Mouse (Mus musculus): ENCODE measurements around the gene Snx8. TPM values are rescaled to one million over a fixed set of nuclear protein-coding genes. Genes with fewer than 3 reads are reported as not detected.
"Not testable (repeated sequence)": the region's sequence is repeated elsewhere in the genome, so short reads cannot be mapped to it uniquely, and the experiment has no call there.

The Snx8 gene
- total and polyA plus RNA-seq, 3 experiments = 10.5 to 15.8 (median 12.0) TPM

GRCm38 (mm10) chr5:140371671-140372070, 17.4 kb downstream of the Snx8 start:
- TF ChIP-seq POLR2A (IDR thresholded peaks at IDR 0.05; ENCODE audit: insufficient read depth, low read depth, low read length) (no peak), EP300 (IDR thresholded peaks at IDR 0.05; ENCODE audit: insufficient read depth, low read depth, low read length) (no peak), CTCF (IDR thresholded peaks at IDR 0.05) (no peak)
- intact Hi-C loops (cut with DNase I) = no loop called here
- H3K4me3 ChIP-seq = no peak overlapping the region
- peaks cover 8% of the 10 kb centered on the region for H3K4me1 ChIP-seq (ENCODE audit: control insufficient read depth, insufficient read depth, low read length)
- WGBS = 91% methylated on average over 3 of the region's 3 CpGs
- no peaks in the 10 kb centered on the region for H3K27me3 ChIP-seq (ENCODE audit: control insufficient read depth, insufficient read depth, low read length)
- no peaks in the 10 kb centered on the region for H3K36me3 ChIP-seq (ENCODE audit: control insufficient read depth, insufficient read depth, low read length)
- no peak for DNase-seq
- H3K9ac ChIP-seq (ENCODE audit: low read depth, low read length) = no peak overlapping the region
- no peak overlapping the region; the same call in 1 of the 2 replicates for H3K27ac ChIP-seq
- H3K79me2 ChIP-seq (replicated peaks; ENCODE audit: control insufficient read depth, insufficient read depth, low read length) = peaks cover 3% of the 10 kb centered on the region; the same call in 1 of the 2 replicates

- 33% methylated on average over 6 of the region's 6 CpGs for WGBS
- Histone ChIP-seq H3K79me2 (replicated peaks; ENCODE audit: control insufficient read depth, insufficient read depth, low read length) (peaks cover 3% of the 10 kb centered on the region; the same call in 1 of the 2 replicates), H3K4me1 (ENCODE audit: control insufficient read depth, insufficient read depth, low read length) (peaks cover 8% of the 10 kb centered on the region), H3K4me3 (no peak overlapping the region), H3K27ac (peak overlapping the region; percentile 45; the same call in 1 of the 2 replicates), H3K9ac (ENCODE audit: low read depth, low read length) (no peak overlapping the region), H3K36me3 (ENCODE audit: control insufficient read depth, insufficient read depth, low read length) (no peaks in the 10 kb centered on the region), H3K27me3 (ENCODE audit: control insufficient read depth, insufficient read depth, low read length) (no peaks in the 10 kb centered on the region)
- TF ChIP-seq POLR2A (IDR thresholded peaks at IDR 0.05; ENCODE audit: insufficient read depth, low read depth, low read length) = no peak
- TF ChIP-seq CTCF (IDR thresholded peaks at IDR 0.05) = no peak
- TF ChIP-seq EP300 (IDR thresholded peaks at IDR 0.05; ENCODE audit: insufficient read depth, low read depth, low read length) = no peak
- intact Hi-C loops (cut with DNase I) = no loop called here
- peak; percentile 47 to 57 for DNase-seq
Measured at GRCm38 (mm10) chr5:140370446-140371254, 18.4 kb downstream of the Snx8 start.

GRCm38 (mm10) chr5:140369466-140369865, 19.6 kb downstream of the Snx8 start:
- no peaks in the 10 kb centered on the region for H3K36me3 ChIP-seq (ENCODE audit: control insufficient read depth, insufficient read depth, low read length)
- intact Hi-C loops (cut with DNase I) = no loop called here
- DNase-seq = no peak
- no peak overlapping the region for H3K4me3 ChIP-seq
- H3K9ac ChIP-seq (ENCODE audit: low read depth, low read length) = no peak overlapping the region
- no peak overlapping the region for H3K27ac ChIP-seq
- TF ChIP-seq CTCF (IDR thresholded peaks at IDR 0.05) = no peak
- H3K27me3 ChIP-seq (ENCODE audit: control insufficient read depth, insufficient read depth, low read length) = no peaks in the 10 kb centered on the region
- 83% methylated on average over 2 of the region's 2 CpGs for WGBS
- H3K79me2 ChIP-seq (replicated peaks; ENCODE audit: control insufficient read depth, insufficient read depth, low read length) = peaks cover 3% of the 10 kb centered on the region; the same call in 1 of the 2 replicates
- H3K4me1 ChIP-seq (ENCODE audit: control insufficient read depth, insufficient read depth, low read length) = peaks cover 8% of the 10 kb centered on the region

- H3K4me3 ChIP-seq = no peak overlapping the region
- 94% methylated on average over 4 of the region's 4 CpGs for WGBS
- no peak for DNase-seq
- peaks cover 1% of the 10 kb centered on the region; the same call in 1 of the 2 replicates for H3K79me2 ChIP-seq (replicated peaks; ENCODE audit: control insufficient read depth, insufficient read depth, low read length)
- no peak overlapping the region for H3K9ac ChIP-seq (ENCODE audit: low read depth, low read length)
- peaks cover 8% of the 10 kb centered on the region for H3K4me1 ChIP-seq (ENCODE audit: control insufficient read depth, insufficient read depth, low read length)
- no peak overlapping the region for H3K27ac ChIP-seq
- no peaks in the 10 kb centered on the region for H3K36me3 ChIP-seq (ENCODE audit: control insufficient read depth, insufficient read depth, low read length)
- H3K27me3 ChIP-seq (ENCODE audit: control insufficient read depth, insufficient read depth, low read length) = no peaks in the 10 kb centered on the region
- TF ChIP-seq POLR2A (IDR thresholded peaks at IDR 0.05; ENCODE audit: insufficient read depth, low read depth, low read length) (no peak), CTCF (IDR thresholded peaks at IDR 0.05) (no peak), EP300 (IDR thresholded peaks at IDR 0.05; ENCODE audit: insufficient read depth, low read depth, low read length) (no peak)
- intact Hi-C loops (cut with DNase I) = no loop called here
Measured at GRCm38 (mm10) chr5:140368926-140369325, 20.1 kb downstream of the Snx8 start.

GRCm38 (mm10) chr5:140368126-140368525, 20.9 kb downstream of the Snx8 start:
- H3K79me2 ChIP-seq (replicated peaks; ENCODE audit: control insufficient read depth, insufficient read depth, low read length); H3K4me1 ChIP-seq (ENCODE audit: control insufficient read depth, insufficient read depth, low read length); H3K36me3 ChIP-seq (ENCODE audit: control insufficient read depth, insufficient read depth, low read length); H3K27ac ChIP-seq; H3K9ac ChIP-seq (ENCODE audit: low read depth, low read length); intact Hi-C loops (cut with DNase I); H3K27me3 ChIP-seq (ENCODE audit: control insufficient read depth, insufficient read depth, low read length); DNase-seq; H3K4me3 ChIP-seq: not testable (repeated sequence)
- WGBS = 93% methylated on average over 2 of the region's 2 CpGs

GRCm38 (mm10) chr5:140364415-140364814, 24.6 kb downstream of the Snx8 start:
- no peak overlapping the region for H3K4me3 ChIP-seq
- no peaks in the 10 kb centered on the region for H3K36me3 ChIP-seq (ENCODE audit: control insufficient read depth, insufficient read depth, low read length)
- H3K27me3 ChIP-seq (ENCODE audit: control insufficient read depth, insufficient read depth, low read length) = no peaks in the 10 kb centered on the region
- TF ChIP-seq POLR2A (IDR thresholded peaks at IDR 0.05; ENCODE audit: insufficient read depth, low read depth, low read length) = no peak
- TF ChIP-seq EP300 (IDR thresholded peaks at IDR 0.05; ENCODE audit: insufficient read depth, low read depth, low read length) = no peak
- no peak for TF ChIP-seq CTCF (IDR thresholded peaks at IDR 0.05)
- peaks cover 1% of the 10 kb centered on the region; the same call in 1 of the 2 replicates for H3K79me2 ChIP-seq (replicated peaks; ENCODE audit: control insufficient read depth, insufficient read depth, low read length)
- H3K27ac ChIP-seq = no peak overlapping the region
- H3K4me1 ChIP-seq (ENCODE audit: control insufficient read depth, insufficient read depth, low read length) = no peaks in the 10 kb centered on the region
- DNase-seq = no peak
- intact Hi-C loops (cut with DNase I) = no loop called here
- H3K9ac ChIP-seq (ENCODE audit: low read depth, low read length) = no peak overlapping the region
- WGBS = 96% methylated on average over 5 of the region's 5 CpGs
